Mouse (Mus musculus) stomach, postnatal 0 days (tissue): ENCODE results near the gene Mrpl42.

ENCODE experiments used
- CTCF ChIP-seq: IDR thresholded peaks from 2 replicates; pipeline ENCODE4 v1.5.1; 2016; ENCODE audit warnings: antibody characterized with exemption, low read depth, mild to moderate bottlenecking, moderate library complexity
- EP300 ChIP-seq: optimal IDR thresholded peaks from 2 replicates; pipeline ENCODE3; 2016; ENCODE audit warnings: antibody characterized with exemption

DNA sequence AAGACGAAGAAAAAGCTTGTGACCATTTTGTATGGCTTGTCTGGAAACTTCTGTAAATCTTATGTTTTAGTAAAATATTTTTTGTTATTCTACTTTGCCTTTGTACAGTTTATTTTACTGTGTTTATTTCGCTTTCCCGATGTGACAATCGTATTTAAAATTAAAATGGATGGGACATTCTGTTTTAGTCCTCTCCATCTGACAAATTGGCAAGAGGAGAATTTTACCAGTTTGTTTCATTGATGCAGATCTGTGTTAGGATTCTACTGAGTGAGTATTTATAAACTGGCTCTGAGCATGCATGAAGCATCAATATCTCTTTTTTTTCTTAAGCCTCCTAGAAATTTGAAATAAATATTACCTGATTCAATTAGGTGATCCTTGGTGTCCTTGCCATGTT is 41.2 kb upstream of the Mrpl42 start:
- no peak for TF ChIP-seq CTCF
- no peak for TF ChIP-seq EP300
